Mouse (Mus musculus) kidney, postnatal 36 days (tissue): ENCODE results near the gene Prr9.
A peak's percentile ranks its signal among the peaks of the same experiment; 100 is the strongest.

Experiments used
- DNase-seq, 2 experiments: peaks; one replicate each; pipeline ENCODE4 v3.0.0; 2021 to 2022; ENCODE audit warnings: mixed read lengths in 2 of 2

The Prr9 gene

GRCm38 (mm10) chr3:92123847-92124246, at the start of gene Prr9:
TSS of gene Prr9 (minus strand) at chr3:92123947.
- no peak for DNase-seq

- DNase-seq = peak in 1 of 2 experiments; percentile 7
Observed at GRCm38 (mm10) chr3:92169847-92170246, 46.1 kb upstream of the Prr9 start.

- DNase-seq = peak; percentile 41 to 73
Observed at GRCm38 (mm10) chr3:92153322-92153721, 29.6 kb upstream of the Prr9 start.

GRCm38 (mm10) chr3:92150631-92151277, 27.0 kb upstream of the Prr9 start:
- DNase-seq = peak; percentile 45 to 66

GRCm38 (mm10) chr3:92147913-92148312, 24.2 kb upstream of the Prr9 start:
- DNase-seq = no peak

GRCm38 (mm10) chr3:92147420-92147819, 23.7 kb upstream of the Prr9 start:
- DNase-seq = peak; percentile 36 to 51

- DNase-seq = no peak
Observed at GRCm38 (mm10) chr3:92142644-92143043, 18.9 kb upstream of the Prr9 start, which contains the start of gene Lelp1. TSS of gene Lelp1 (minus strand) at chr3:92142744.

- no peak for DNase-seq
Observed at GRCm38 (mm10) chr3:92120902-92121301, 2.8 kb downstream of the Prr9 start.

- DNase-seq = peak; percentile 12 to 30
Observed at GRCm38 (mm10) chr3:92117930-92118329, 5.8 kb downstream of the Prr9 start.

- no peak for DNase-seq
Observed at GRCm38 (mm10) chr3:92111526-92111925, 12.2 kb downstream of the Prr9 start.

- DNase-seq = no peak
Observed at GRCm38 (mm10) chr3:92110790-92111189, 13.0 kb downstream of the Prr9 start.

- peak; percentile 42 to 72 for DNase-seq
Observed at GRCm38 (mm10) chr3:92106582-92106981, 17.2 kb downstream of the Prr9 start.

- no peak for DNase-seq
Observed at GRCm38 (mm10) chr3:92083042-92083441, 40.7 kb downstream of the Prr9 start, which contains the start of gene Lor. TSS of gene Lor (minus strand) at chr3:92083142.

GRCm38 (mm10) chr3:92081285-92081931, 42.3 kb downstream of the Prr9 start:
- peak; percentile 32 to 61 for DNase-seq

GRCm38 (mm10) chr3:92080462-92081284, 43.1 kb downstream of the Prr9 start:
- DNase-seq = peak; percentile 70 to 85
